Mouse (Mus musculus) cerebellum, postnatal 10 days (tissue): Measurements from ENCODE around the gene Cacng7.

Experiments
- DNase-seq, 2 experiments: peaks; one replicate each; pipeline ENCODE4 v3.0.0; 2021; ENCODE audit warnings: mixed read lengths in 2 of 2

Gene Cacng7

DNA sequence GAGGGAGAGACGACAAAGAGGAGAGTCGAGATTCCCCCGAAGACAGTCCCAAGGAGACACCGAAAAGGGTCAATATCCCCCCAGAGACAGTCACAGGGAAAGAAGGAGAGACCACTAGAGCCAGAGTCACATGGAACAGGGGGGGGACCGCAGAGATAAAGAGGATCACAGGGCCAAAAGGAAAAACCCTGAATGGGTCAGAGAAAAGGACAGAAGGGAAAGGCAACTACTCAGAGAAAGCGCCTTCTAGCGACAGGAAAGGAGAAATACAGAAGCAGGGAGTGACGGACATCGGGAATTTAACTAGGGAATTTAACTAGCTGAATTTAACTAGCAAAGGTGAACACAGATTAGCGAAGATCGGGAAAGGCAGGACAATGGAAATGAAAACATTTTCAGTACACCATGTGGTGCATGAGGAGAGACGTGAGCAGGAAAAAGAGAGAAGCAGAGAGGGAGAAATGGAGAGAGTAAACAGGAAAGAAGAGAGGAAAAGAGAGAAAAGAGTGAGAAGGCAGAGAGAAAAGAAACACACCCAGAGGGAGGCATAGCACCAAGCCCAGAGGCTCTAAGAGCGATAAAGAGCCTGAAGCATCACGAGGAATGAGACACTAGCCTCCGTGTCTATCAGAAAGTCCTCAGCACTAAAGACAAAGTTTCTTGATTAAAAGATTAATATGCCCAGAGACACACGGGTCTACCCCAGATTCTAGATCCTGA lies 30.0 kb upstream of the Cacng7 start:
- DNase-seq = peak; percentile 39 to 65

- DNase-seq = peak; percentile 82
Observed at GRCm38 (mm10) chr7:3303276-3303781, 29.4 kb upstream of the Cacng7 start.

GRCm38 (mm10) chr7:3303789-3304188 lies 29.0 kb upstream of the Cacng7 start:
- no peak for DNase-seq

DNA sequence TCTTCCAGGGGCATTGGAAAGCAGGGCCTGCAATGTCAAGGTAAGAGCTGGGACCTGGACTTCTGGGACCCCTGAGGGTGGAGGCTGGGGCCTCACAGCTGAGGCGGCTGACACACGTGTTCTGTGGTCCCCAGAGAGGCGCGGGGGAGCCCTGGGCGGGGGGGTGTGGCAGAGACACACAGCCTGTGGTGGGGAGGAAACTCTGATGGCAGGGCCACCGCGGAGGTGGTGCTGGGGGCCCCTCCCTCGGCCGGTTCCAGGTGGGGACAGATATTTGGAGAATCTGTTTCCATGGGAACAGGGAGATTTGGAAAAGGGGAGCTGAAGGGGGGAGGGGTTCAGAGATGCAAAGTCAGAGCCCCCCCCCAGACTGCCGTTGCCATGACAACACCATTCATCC lies 28.5 kb upstream of the Cacng7 start:
- DNase-seq = peak; percentile 49 to 60

GRCm38 (mm10) chr7:3306400-3306799 lies 26.4 kb upstream of the Cacng7 start:
- no peak for DNase-seq

DNA sequence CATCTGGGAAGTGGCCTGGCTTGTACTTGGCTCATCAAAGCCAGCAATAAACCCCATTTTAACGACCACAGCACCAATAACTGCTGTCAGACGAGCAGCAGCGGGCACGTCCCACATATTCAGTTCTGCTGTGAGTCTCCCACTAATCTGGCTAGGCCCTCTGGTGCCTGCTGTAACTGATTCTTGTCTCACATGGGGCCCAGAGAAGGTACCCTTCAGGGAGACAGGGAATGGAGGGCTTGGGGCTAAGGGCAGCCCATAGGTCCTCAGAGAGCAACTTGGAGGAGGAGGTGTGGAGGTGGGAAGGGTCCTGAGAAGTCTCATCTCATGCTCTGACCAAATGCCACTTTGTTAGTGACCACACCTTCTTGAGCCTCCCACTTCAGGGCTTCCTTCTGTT lies 24.1 kb upstream of the Cacng7 start:
- DNase-seq = no peak

DNA sequence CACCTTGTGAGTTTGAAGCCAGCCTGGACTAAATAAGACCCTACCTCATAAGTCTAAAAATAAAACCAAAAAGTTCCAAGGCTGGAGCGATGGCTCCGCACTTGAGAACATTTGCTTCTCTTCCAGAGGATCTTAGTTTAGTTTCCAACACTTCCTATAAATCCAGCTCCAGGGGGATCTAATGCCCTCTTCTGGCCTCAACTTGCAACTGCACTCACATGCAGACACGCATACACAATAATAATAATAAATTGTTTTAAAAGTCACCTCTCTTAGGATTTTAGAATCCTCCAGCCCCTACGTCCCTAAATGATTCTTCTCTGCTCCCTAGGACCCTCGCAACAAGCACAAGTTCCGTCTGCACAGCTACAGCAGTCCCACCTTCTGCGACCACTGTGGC lies 22.5 kb upstream of the Cacng7 start:
- no peak for DNase-seq

- no peak for DNase-seq
Observed at GRCm38 (mm10) chr7:3313571-3313970, 19.2 kb upstream of the Cacng7 start.

- no peak for DNase-seq
Observed at GRCm38 (mm10) chr7:3314121-3314520, 18.6 kb upstream of the Cacng7 start.

- DNase-seq = no peak
Observed at GRCm38 (mm10) chr7:3317704-3318103, 15.1 kb upstream of the Cacng7 start.

DNA sequence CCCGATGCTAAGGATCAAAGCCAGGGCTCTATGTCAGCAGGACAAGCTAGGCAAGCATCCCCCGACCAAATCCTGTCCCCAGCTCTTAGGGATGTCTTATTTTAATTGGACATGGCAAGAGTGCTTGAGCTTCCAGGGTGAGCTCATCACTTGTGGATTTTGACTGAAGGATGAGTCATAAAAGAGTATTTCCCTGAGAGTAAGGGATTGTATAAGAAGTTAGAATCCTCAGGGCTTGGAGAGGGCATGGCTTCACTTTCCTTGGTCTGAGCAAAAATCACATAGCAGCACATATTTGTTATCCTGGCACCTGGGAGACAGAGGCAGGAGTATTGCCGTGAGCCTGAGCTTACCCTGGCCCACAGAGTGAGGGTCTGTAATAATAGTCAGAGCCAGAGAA lies 11.9 kb upstream of the Cacng7 start:
- no peak for DNase-seq

DNA sequence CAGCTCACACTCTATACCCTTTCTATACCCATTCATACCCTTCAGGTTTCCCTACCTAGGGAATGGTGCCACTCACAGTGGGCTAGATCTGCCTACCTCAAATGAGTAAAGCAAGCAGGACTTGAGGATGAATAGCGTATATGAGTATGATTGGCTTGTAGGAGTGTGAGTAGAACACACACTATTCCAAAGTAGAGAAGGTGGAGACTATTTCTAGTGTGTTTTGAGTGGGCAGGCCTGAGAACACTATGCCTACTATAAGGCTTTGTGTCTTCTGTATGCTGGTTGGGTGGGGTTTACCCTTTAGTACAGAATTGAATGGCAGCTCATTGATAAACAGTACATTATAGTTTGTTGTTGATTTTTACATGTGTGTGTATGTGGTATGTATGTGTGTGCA lies 8.9 kb upstream of the Cacng7 start:
- no peak for DNase-seq

DNA sequence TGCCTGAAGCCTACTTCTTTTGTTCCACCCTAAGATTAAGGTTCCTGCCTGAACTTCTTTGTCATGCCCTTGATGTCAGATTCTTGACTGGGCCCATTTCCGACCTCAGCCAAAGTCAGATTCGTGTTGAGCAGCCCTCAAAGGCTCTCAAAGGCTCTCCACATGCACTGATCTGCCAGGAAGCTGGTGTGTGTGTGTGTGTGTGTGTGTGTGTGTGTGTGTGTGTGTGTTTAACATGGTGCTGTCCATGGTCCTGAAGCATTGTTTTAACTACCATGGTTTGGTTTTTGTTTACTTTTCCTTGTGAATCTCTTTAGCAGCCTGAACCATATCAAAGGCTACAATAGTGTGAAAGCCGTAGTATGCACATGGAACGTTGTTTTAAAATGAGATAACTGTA lies 4.8 kb upstream of the Cacng7 start:
- DNase-seq = no peak

DNA sequence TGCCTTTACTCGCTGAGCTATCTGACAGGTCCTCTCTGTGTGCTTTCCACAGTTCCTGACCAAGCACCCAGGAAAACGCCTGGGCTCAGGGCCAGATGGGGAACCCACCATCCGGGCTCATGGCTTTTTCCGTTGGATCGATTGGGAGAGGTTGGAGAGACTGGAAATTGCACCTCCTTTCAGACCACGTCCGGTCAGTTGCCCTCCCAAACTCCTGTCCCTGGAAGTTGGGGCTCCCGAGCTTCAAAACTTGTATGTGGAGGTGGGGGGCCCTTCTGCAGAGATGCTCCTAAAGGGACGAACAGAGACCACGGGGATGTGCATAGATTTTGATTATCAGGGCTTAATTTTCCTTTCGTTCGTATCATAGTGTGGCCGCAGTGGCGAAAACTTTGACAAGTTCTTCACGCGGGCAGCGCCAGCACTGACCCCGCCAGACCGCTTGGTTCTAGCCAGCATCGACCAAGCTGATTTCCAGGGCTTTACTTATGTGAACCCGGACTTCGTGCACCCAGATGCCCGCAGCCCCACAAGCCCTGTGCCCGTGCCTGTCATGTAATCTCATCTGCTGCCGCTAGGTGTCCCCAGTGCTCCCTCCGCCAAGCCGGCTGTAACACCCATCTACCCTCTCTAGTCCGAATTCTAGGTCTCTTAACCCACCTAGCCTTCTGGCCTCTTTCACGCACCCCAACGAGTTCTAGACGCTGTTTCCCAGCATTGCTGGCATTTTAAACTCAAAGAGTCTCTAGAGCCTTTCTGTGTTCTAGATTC lies 2.8 kb upstream of the Cacng7 start:
- peak; percentile 90 to 91 for DNase-seq

DNA sequence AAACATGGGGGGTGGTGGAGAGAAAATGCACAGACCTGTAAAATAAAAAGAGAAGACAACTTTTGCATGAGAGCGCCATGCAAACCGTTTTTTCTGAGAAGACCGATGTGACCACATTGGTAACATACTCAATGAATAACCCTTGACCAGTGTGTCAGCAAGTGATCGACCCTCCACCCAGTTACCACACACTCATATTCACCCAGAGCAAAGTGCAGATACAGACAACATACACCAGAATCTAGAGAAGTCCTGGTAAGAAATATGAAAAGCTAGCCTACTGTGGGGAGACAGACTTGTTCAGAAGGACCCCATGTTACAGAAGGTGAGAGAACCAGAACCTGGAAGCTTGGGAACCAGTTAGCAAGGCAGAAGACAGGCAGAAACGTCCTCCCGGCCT lies 1.6 kb upstream of the Cacng7 start:
- no peak for DNase-seq

DNA sequence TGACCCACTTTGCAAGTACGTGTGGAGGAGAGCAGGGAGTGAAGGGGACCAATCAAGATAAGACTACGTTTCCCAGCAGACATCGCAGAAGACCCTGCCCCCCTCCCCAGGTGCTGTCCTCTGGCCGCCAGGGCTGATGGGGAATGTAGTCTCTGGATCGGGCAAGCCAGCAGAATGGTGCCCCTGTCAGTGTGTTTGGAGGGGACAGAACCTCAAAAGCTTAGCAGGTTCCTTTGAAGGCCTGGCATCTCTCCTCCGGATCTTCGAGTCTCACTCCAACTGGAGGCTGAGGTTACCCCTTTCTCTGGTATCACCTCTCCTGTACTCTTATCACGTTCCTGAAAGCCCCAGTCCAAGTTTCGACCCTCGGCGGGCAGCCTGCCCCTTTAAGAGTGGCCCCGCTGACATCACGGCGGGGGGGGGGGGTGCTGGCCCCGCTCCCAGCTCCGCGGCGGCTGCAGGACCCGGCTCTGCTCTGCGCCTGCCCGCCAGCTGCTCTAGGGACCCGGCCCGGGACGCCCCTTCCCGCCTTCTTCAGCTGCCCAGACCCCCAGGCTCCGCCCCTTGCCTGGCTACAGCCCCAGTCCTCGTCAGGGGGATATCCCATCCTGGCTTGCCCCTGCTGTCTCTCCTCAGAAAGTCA lies 1.1 kb upstream of the Cacng7 start:
- DNase-seq = peak; percentile 90 to 95

- DNase-seq = peak; percentile 47 to 59
Observed at GRCm38 (mm10) chr7:3332224-3332615, 535 bp upstream of the Cacng7 start.

DNA sequence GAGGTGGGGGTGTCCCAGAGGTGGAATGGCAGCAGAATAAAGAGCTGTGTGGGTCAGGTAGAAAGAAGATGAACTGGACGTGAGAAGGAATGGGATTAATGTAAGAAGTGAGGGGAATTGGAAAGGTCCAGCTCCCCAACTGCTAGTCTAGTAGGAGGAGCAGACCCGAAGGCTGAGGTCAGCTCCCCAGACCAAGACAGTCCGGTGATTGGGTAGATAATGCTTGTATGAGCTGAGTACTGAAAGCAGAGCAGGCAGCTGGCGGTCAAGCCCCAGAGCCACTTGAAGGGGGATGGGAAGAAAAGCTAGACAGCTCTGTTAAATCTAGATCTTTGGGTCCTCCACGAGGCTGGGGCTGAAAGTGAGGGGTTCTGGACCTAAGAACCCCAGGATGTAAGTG lies 787 bp downstream of the Cacng7 start:
- peak; percentile 37 to 51 for DNase-seq

DNA sequence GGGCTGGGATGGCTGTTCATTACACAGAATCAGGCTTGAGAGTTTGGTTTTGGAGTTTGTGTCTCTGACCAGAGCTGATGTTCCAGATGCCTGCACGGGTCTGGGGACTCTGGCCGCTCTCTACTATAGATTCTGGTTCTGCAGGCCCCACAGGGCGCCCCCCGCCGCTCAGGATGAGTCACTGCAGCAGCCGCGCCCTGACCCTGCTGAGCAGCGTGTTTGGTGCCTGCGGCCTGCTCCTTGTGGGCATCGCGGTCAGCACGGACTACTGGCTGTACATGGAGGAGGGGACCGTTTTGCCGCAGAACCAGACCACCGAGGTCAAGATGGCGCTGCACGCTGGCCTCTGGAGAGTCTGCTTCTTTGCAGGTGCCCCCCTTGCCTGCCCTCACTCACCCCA lies 3.7 kb downstream of the Cacng7 start:
- peak; percentile 16 to 19 for DNase-seq

DNA sequence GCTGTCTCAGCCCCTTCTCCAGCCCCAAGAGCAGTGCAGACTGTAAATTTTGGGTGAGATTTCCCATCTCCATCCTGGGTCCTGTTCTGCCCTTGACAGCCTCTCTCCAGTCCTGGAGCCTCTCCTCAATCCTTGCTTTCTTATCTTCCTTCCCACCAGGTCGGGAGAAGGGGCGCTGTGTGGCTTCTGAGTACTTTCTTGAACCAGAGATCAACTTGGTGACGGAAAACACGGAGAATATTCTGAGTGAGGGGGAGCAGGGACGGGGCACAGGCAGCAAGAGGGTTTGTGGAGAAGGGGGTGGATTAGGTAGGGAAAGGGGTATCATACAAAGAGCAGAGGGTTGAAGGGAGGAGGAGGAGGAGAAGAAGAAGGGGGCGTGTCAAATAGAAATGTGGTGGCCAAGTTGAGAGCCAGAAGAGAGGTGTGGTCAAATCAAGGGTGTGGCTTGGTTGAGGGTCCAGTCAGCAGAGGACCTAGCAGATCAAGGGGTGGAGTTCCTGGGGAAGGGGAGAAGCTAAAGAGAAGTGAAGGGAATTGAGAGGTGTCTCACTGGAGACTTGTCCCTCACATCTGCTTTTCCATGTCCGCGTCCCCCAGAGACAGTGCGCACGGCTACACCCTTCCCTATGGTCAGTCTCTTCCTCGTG lies 5.7 kb downstream of the Cacng7 start:
- no peak for DNase-seq

- DNase-seq = no peak
Observed at GRCm38 (mm10) chr7:3339010-3339409, 6.3 kb downstream of the Cacng7 start.

DNA sequence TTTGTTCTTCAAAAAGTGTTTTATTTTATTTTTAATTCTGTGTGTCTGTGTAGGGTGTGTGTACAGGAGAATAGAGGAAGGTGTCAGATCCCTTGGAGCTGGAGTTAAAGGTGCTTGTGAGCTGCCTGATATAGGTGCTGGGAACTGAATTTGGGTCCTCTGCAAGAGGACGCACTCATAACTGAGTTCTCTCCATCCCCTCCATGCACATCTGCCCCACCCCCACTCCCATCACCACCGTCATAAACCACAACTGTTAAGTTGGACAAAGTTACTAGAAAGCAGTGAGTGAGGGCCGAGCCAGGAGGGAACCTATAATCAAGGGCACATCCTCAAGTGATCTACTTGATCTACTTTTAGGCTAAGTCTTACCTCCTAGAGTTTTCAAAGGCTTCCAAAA lies 11.1 kb downstream of the Cacng7 start:
- DNase-seq = no peak

DNA sequence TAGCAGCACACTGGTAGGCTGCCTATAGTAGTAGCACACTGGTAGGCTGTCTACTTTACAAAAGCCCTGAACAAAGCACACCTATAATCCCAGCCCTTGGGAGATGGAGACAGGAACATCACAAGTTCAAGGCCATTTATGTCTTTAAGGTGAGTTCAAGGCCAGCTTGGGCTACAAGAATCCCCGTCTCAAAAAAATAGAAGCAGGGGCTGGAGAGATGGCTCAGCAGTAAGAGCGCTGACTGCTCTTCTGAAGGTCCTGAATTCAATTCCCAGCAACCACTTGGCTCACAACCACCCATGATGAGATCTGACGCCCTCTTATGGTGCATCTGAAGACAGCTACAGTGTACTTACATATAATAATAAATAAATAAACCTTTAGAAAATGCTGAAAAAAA lies 12.5 kb downstream of the Cacng7 start:
- DNase-seq = no peak
